Mouse (Mus musculus) ES-E14 (cell line): ENCODE measurements around the gene Vmn1r41.

Experiments used
- CHD2 ChIP-seq: IDR thresholded peaks from 2 replicates; pipeline ENCODE4 v1.6.1; 2014; ENCODE audit warnings: mild to moderate bottlenecking, low read depth, low read length, inconsistent platforms
- HCFC1 ChIP-seq: IDR thresholded peaks from 2 replicates; pipeline ENCODE4 v1.6.1; 2012; ENCODE audit warnings: low read length, inconsistent platforms, borderline replicate concordance; ENCODE audit not compliant: insufficient read depth
- MAFK ChIP-seq: IDR thresholded peaks from 2 replicates; pipeline ENCODE4 v1.6.1; 2014; ENCODE audit warnings: mild to moderate bottlenecking, low read depth, low read length, inconsistent platforms; ENCODE audit not compliant: insufficient read depth
- ZC3H11A ChIP-seq: IDR thresholded peaks from 2 replicates; pipeline ENCODE4 v1.6.1; 2012; ENCODE audit warnings: low read depth, mild to moderate bottlenecking, inconsistent platforms, low read length, borderline replicate concordance
- ZNF384 ChIP-seq: IDR thresholded peaks from 2 replicates; pipeline ENCODE4 v1.6.1; 2012; ENCODE audit warnings: low read depth, low read length, inconsistent platforms

GRCm38 (mm10) chr6:89718051-89718450, 22.5 kb upstream of the Vmn1r41 start:
- TF ChIP-seq ZNF384 (no peak), CHD2 (no peak), ZC3H11A (no peak), HCFC1 (no peak), MAFK (no peak)
